Mouse (Mus musculus): ENCODE results near the gene Lmod1. TPM values are rescaled to one million over a fixed set of nuclear protein-coding genes. Genes with fewer than 3 reads are reported as not detected.
A peak's percentile ranks its signal among the peaks of the same experiment; 100 is the strongest.

The Lmod1 gene
- under 1 TPM; 0.58 to 0.67 TPM for total RNA-seq (2021)
- long read RNA-seq, partial matches to known transcripts = 0 of 1 reads
- long read RNA-seq, other reads (novel, unspliced or antisense) = 0 of 1 reads

DNA sequence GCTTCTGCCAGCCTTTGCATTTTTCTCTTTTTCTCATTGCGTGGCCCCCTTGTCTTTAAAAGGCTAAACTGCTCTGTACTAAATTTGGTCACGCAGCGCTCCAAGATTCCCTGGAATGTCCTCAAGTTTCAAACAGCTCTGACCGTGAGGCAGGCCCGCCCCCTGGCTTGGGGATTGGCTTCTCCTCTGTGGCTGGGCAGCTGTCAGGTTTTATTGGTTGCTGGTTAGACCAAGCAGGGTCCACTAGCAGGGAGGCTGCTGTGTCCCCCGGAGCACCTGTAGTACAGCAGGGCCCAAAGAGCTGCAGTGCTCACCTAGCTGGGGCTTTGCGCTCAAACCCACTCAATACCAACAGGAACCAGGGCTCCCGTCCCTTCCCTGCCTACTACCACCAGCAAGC, at the start of gene Lmod1:
TSS of gene Lmod1 (plus strand) at position 237 of the 400 bp plus-strand sequence.
- no peak for DNase-seq (ENCODE audit: low spot score in 2 of 2)

DNA sequence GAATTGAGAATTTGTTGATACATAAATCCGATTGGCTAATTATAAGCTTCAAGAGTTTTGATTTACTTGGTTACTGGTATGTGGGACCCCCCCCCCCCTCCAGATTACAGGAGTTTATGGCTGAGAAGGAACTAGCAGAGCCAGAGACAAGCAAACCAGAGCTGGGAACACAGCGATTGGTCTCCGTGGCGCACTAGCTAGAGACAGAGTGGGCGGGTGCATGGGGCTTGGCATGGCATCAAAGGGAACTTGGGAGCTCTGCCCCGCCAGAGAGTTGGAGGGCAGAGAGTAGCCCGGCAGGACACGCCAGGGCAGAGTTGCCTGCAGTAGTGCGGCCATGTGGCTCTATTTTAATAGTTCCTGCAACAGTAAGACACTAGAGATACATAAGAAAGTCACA, 44.0 kb upstream of the Lmod1 start:
- DNase-seq (ENCODE audit: low spot score in 2 of 2) = peak; percentile 39 to 73

DNA sequence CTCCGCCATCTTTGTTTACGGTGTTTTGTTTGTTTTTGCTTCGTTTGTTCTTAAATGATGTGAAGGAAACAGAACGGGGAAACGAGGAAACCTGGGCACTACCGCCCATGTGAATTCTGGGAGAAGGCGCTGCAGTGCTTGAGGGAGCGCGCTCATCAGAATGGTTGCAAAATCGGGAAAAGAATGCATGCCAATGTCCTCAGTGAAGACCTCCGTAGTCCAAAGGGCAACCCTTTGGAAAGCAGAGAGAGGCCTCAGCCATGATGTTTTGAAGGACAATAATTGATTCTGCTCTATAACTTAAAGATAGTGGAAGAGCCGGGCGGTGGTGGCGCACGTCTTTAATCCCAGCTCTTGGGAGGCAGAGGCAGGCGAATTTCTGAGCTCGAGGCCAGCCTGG, 42.8 kb upstream of the Lmod1 start:
- no peak for DNase-seq (ENCODE audit: low spot score in 2 of 2)

DNA sequence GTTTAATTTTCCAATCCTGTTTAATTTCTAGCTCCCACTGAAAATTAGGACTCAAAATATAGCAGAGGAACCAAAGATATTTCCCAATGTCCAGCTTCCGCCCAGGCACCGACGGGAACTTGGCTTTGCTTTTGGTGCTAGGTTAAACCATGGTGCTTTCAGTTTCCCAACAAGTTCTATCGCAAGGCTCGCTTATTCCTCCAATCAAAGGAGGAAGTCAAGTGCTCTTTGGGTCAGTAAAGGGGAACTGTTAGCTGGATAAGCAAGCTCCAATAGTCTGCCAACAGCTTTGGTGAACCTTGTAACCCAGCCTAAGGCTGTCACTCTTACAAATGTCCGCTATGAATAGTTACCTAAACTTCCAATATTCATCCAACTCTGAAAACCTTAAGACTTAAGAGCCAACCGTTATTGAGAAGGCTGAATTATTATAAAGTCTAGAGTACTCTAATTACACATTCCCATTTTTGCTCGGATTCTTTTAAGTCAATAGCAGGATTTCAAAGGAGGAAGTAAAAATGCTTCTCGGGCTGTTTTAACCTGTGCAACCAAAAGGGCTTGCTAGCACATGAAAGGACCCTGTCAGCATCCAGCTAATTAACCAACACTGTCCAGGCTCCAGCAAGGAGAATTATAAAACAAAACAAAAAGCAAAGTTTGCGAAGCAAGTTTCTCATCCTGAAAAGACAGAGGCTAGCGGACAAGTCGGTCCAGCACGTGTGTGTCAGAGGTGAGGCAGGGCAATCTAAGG, 41.9 kb upstream of the Lmod1 start:
- DNase-seq (ENCODE audit: low spot score in 2 of 2) = no peak

DNA sequence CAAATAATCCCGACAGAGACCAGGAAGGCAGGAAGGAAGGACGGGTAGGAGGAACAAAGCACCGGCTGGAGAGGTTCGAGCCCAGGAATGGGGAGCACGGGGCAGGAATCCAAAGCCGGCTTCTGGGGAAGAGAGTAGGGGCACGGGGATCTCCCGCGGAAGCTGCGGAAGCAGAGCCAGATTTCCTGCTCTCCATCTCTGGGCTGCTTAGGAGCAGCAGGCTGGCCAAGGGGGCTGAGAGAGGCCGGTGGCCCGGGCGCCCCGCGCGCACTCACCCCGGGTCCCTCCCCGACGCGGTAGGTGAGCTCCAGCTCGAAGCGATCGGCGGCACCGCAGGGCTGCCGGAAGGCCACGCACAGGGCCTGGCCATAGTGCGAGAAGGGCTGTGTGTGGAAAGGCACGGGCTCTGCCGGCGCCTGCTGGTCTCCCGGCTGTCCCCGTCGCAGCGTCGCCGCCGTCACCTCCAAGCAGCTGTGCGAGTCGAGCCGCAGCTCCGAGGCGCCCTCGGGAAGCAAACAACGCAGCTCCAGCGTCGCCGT, 41.3 kb upstream of the Lmod1 start:
- DNase-seq (ENCODE audit: low spot score in 2 of 2) = no peak

DNA sequence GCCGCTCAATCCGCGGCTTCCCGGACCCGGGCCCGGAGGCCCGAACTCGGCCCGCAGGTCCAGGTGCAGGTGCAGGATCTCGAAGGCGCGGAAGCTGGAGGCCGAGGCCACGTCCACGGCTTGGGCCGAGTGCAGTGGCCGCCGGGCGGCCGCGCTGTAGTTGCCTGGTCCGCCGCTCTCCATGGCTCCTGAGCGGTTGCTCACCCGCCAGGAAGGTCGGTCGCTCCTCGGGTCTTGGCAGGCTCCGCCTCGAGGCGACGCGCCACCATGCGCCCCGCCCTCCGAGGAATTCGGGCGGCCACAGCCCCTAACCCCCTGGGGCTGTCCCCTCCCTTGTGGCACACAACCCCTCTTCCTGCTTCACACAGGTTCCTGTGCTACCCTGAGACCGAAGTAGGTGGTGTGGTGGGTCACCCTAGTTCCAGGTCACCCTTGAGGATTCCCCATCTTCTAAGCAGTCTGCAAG, 40.7 kb upstream of the Lmod1 start, which contains the start of gene Rnpep:
TSS of gene Rnpep (minus strand) at position 259 of the 466 bp plus-strand sequence.
- peak; percentile 53 to 74 for DNase-seq (ENCODE audit: low spot score in 2 of 2)

DNA sequence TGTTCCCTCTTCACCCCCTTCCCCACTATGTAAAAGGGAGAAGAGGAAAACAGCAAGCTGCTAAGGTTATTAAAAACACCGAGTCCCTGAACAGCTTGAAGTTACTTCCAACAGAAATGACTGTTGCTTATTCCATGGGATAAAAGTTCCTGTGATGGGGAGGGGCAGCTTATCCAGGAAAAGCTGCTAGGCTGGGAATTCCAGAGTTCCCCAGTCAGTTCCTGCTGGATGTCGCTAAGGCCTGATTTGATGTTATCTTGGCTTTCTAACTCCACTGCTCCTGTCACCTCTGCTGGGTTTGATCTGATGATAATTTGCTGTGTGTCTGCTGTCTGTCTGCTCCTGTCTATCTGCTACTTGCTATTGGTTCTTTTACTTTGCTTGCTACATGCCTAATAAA, 38.3 kb upstream of the Lmod1 start:
- DNase-seq (ENCODE audit: low spot score in 2 of 2) = no peak

DNA sequence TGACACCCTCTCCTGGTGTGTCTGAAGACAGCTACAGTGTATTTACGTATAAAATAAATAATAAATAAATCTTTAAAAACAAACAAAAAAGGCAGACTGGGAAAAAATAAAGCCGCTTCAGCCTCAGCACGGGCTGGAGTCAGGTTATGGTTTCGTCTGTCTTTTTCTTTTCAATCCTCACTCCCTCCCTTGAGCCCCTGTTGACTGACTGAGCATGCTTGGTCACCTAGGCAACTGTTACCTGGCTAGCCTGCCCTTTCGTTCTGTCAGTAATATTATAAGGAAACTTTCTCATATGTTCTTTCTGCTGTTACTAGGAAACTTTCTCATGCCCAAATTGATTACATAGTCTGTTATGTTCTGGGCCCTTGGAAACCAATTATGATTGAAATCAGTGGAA, 33.7 kb upstream of the Lmod1 start:
- DNase-seq (ENCODE audit: low spot score in 2 of 2) = no peak

DNA sequence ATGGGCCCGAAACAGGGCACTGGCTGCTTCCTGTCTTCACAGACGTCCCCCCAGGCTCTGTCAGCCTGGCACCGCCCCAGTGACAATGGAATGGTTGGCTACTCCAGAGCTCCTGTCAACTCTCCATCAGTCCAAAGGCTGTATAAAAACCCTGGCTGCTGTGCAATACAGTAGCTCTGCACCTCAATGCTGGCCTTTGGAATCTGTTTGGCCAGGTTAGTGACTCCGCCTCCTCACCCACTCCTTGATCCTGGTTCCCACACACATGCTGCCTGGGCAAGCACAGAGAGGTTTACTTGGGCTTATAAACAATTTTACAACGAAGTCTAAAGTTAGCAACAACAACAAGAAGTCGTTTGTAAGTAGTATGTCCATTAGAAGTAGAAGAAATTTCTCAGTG, 13.3 kb upstream of the Lmod1 start:
- DNase-seq (ENCODE audit: low spot score in 2 of 2) = no peak

DNA sequence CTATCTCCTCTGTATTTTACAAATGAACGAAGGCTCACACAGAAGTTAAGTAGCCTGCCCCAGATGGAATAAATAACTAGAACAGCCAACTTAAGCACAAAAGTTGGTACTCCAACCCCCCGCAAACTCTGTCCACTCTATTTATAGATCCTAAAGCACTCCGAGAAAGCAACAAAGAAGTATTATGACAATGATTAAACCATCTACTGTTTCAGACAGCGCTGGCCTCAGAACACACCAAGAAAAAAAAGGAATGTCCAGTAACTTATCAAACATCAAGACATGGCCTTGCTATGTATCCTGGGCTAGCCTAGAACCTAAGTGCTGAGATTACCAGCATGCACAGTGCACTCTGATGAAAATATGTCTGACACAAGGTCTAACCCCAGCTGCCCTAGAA, 12.4 kb upstream of the Lmod1 start:
- DNase-seq (ENCODE audit: low spot score in 2 of 2) = no peak

DNA sequence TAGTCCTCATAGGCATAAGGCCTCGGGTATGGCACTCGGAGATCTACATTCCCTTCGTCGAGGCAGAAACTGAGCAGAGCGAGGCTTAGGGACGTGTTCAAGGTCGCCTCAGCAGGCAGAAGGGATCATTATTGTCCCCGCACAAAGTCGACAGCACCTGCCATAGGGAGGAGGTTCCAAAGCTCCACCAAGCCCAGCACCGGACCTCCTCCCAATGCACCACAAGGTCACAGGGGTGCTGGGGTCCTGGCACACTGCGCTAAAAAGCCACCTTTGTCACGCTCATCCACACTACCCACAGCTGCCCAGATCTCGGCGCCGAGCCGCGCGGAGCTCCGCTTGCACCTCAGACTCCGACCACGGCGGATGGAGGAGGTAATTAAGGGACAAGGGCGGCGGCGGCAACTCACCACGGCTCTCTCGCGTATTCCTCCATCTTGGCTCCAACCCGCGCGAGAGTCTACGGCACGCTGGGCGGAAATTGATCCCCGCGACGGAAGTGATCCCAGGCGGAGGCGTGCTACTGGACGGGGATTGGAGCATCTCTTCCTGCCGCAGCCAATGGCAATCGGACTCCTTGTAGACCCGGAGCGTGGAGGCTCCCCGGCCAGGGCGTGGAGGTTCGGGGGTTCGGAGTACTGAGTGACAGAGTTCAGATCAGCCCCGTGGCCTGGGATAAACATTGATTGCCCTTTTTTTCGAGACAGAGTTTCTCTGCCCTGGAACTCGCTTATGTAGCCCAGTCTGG, 11.1 kb upstream of the Lmod1 start, which contains the start of gene Timm17a:
TSS of gene Timm17a (minus strand) at position 495 of the 748 bp plus-strand sequence.
- DNase-seq (ENCODE audit: low spot score in 2 of 2) = peak; percentile 92 to 96

DNA sequence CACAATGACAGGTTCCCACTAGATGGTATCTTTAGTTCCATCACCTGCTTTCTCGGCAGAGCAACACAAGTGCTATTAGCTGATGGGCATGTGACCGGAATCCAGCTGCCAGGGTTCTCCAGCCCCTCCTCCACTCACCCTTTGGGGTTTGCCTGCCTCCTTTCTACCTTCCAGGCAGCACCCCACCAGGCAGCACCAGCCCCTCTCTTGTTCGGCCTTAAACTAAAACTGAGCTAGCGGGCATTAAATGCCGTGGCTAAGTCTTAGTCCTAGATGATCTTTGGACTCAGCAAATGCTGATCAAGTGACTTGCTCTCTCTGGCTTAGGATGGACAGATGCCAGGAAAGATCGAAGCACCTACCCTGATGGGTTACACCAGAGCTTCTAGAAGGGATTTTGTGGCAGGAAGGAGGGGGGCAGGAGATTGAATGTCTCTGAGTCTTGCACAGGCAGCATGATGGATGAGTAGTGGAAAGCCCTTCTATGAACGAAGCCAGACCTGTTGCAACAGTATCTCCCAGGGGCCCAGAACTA, 1.2 kb upstream of the Lmod1 start:
- no peak for DNase-seq (ENCODE audit: low spot score in 2 of 2)

DNA sequence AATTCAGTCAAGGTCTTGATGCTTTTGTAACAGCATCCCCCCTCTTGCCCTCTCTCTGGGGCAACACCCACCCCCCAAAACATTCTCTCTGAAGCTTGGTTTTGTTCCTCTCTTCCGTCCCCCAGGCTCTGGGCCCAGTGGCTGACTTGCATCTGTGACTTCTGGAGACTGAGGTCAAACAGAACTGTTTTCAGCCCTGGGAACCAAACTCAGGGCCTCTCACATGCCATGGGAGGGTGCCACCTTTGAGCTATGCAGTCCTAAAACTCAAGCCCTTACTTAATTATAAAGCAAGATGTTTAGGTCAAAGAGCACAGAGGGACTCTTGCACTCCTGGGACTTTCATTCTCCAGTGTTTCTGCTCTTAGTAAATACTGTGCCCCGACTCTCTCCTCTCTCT, 1.3 kb downstream of the Lmod1 start:
- DNase-seq (ENCODE audit: low spot score in 2 of 2) = no peak

DNA sequence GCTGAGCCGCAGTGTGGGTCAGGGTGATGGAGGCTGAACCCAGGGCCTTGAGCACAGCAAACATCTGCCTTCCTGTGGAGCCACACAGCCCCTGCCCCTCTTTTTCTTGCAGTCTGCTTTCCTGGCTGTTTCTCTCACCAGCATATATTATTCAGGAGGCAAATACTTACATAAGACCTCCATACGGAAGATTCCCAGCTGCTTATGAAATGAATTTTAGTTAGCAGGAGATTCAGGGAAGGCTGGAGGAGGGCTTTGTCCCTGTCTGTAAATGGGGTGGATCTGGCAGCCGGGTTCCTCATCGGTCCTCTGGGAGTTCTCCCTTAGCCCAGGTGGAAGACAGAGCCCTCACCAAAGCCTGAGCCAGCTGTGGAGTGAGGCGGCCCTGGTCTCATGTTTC, 3.8 kb downstream of the Lmod1 start:
- DNase-seq (ENCODE audit: low spot score in 2 of 2) = peak in 1 of 2 experiments; percentile 30

DNA sequence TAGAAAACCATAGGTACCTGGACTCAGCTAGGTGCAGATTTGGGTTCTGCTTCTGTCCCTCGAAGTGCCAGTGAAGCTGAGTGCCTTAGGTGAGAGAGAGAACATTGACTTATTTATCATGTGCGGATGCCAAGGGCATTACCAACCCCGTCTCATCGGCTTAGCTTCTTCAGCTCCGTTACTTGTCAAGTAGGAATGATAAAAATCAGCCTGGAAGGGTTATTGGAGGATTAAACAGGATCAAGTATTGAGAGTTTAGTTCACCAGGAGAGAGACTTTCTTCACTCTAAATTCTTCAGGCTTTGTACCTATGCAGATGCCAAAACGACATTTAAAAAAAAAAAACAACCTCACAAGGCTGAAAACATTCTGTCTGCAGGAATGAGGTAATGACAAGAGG, 6.0 kb downstream of the Lmod1 start:
- DNase-seq (ENCODE audit: low spot score in 2 of 2) = no peak

DNA sequence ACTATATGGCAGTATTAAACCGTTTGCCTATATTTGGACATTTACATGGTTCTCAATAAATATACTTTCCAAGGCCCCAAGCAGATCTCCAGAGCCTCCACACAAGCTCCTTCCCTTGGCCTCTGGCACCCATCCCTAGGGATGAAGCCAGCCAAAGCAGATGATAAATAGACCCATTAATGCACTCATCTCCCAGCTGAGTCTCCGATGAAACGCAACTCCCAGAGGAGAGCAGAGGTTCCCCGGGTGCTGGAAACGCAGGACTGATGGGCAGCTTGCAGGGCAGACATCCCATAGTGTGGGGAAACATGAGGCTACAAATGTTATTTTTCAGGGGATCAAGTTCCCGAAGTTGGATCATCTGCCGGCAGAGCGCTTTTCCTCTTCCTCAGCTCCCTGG, 17.3 kb downstream of the Lmod1 start:
- DNase-seq (ENCODE audit: low spot score in 2 of 2) = no peak

DNA sequence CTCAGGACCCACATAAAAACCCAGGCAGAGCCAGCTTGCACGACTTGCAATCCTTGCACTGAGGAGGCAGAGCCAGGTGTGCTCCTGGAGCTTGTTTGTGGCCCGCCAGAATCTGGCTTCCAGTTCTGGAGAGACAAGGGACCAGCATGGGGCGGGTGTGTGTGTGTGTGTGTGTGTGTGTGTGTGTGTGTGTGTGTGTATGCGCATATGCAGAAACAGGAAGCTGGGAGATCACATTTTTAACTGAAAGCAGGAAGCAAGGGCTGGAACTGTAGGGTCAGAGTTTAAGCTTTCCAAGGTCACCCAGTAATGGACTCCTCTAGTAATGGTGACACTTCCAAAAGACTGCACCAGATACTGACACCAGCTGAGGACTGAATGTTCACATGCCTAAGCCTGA, 19.4 kb downstream of the Lmod1 start:
- DNase-seq (ENCODE audit: low spot score in 2 of 2) = no peak

DNA sequence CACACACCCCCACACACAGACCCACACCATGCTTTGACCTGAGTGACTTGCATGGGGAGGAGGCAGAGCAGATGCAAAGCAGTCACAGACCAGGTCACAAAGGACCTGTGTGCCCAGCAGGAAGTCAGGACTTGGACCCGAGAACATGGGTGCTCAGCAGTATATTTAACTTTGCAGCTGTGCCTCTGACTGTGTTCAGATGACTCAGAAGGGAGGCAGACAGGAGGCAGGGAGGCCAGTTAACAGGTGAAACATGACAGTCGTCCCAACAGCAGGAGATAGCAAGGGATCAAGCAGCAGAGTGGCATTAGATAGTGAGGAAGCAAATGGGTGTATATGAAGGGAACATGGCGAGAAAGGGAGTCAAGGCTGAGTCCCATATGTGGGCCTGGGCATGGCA, 22.3 kb downstream of the Lmod1 start:
- DNase-seq (ENCODE audit: low spot score in 2 of 2) = no peak

DNA sequence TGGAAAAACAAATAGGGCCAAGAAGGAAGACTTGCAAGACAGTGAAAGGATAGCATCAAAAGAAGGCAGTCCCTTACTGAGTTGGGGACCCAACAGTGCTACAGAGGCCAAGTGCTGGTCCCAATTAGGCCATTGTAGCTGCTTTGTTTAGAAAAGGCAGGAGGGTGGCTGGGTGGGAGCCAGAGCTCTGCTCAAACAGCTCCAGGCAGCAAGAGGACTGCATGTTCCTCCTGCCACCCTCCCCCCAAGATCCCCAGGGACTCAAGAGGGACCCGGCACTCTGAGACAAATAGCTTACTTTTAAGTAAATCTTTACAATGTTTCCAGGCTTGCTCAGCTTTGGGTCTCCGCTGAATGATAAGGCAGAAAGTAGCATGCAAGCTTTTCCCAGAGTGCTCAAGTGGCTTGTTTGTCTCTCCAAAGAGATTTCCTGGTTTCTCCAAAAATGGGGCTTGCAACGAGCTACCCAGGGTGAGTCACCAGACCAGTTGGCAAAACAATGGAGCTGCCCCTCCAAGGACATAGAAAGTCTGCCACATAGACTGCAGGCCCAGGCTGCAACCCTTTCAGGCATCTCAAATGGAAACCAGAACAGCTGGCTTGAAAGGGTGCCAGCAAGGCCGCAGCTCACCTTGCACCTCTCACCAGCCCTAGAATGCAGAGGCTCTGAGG, 23.0 kb downstream of the Lmod1 start:
- peak in 1 of 2 experiments; percentile 66 for DNase-seq (ENCODE audit: low spot score in 2 of 2)

DNA sequence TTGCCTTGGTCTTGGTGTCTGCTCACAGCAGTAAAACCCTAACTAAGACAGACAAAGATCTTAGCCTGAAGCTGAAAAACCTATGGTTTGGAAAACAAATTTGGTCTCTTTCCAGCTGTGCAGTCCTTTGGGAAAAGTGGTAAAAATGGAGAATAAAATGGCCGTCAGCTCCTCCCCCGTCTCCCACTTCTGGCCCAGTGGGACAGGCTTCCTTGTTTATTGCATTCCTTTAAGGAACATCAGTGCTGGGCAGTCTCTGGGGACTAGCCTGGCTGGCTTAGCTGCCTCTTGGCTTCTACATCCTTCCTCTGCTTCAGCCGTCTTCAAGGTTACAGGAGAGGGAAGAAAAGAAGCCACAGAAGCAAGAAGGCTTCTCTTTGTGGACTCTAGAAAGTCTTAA, 27.3 kb downstream of the Lmod1 start:
- no peak for DNase-seq (ENCODE audit: low spot score in 2 of 2)

DNA sequence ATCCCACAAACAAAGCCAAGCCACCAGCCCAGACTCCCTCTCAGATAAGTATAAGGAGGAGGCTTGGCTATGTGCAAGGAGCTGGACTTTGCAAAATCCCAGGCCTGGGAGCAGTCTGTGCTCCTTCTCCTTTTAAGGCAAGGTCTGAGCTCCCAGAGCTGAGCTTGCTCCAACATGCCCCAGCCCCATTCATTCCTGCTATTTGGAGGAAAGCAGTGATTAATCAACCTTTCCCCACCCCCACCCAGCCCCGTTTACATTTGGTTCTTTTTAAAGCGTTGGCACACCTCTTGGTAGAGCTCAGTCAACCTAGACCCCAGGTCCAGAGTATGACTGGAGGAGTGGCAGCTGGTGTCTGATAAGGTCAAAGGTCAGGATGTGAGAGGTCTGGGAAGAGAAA, 34.5 kb downstream of the Lmod1 start:
- DNase-seq (ENCODE audit: low spot score in 2 of 2) = no peak

Data from layer of hippocampus, adult 18-20 months (tissue).